Mouse (Mus musculus): ENCODE results near the gene Mmgt2.

The Mmgt2 gene

DNA sequence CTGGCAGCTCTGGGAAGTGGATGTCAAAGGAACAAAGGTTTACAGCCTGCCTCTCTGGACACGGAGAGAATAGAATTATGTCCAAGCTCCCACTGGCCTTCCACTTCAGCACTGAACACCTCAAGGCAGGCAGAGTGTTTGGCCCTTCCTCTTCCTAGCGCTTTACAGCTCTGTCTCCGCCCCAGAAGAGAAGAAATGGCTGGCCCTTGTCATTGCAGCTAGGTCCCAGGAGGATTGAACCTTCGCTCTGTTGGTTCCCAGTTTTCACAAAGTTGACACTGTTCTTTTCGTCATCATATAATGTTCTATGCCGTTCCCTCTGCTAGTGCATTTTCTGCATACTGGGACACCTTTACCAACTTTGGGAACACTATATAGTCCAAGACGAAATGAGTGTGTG lies 59.8 kb downstream of the Mmgt2 start:
- no peak for DNase-seq

DNA sequence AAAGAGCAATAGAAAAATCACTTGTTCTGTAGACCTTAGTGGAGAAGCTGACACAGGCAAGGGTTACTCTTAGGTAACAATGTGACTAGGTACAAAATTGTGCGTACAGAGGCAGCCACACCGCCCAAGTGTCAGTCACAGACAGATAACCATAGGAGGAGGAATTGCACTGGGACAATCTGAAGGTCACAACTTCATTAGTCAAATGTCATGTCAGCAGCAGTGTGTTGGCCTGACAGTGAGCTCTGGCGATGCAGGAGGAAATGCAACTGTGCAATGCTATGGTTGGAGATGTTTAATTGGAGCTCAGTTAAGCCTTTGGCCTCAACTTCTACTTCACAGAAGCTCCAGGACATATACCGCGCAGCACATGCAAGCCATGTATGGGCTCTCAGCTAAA lies 62.2 kb downstream of the Mmgt2 start:
- DNase-seq = no peak
